Mouse (Mus musculus) embryo, embryonic 10.5 days (tissue): ENCODE data around the gene Rnf26.

Experiments
- DNase-seq: peaks from one replicate; pipeline ENCODE4 v3.0.0-alpha.2; 2015; ENCODE audit warnings: low spot score

Gene Rnf26

GRCm38 (mm10) chr9:44046426-44046825 lies 66.9 kb downstream of the Rnf26 start:
- DNase-seq: no peak

DNA sequence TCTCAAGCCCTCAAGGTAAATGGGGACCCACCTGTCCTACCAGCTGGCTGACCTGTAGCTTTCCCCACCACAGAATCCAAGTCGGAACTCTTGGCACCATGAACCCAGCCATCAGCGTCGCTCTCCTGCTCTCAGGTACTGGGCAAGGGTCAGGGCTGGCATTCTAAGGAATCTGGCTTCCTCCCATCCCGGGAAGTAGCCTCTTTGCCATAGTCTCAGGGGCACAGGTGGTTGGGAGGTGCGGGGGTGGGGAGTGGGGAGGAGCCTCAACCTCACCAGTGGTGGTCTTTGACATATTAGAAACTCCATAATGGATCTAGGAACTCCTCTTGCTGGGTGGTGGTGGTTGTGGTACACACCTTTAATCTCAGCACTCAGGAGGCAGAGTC lies 67.4 kb downstream of the Rnf26 start:
- DNase-seq: no peak
